Mouse (Mus musculus) forelimb bud, embryonic 11.5 days (tissue): ENCODE results near the gene Atp8a2.

Source experiments
- DNase-seq: peaks from one replicate; pipeline ENCODE4 v3.0.0-alpha.2; 2012; ENCODE audit warnings: low read depth, low spot score

The Atp8a2 gene

DNA sequence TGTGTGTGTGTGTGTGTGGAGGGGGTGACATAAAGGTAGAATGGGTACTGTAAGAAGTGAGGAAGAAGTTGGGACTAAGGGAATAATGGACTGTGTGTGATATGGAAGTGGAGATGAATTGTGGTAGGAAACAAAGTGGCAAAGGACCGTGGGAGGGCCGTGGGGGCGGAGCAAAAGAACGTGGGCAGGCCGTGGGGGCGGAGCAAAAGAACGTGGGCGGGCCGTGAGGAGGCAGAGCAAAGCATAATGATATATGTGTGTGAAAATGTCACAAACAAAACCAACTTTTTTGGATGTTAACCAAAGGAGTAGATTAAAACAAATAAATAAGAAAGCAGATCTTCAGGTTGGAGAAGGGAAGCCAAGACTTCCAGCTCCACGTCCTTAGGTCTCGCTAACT, 44.6 kb downstream of the Atp8a2 start:
- no peak for DNase-seq

DNA sequence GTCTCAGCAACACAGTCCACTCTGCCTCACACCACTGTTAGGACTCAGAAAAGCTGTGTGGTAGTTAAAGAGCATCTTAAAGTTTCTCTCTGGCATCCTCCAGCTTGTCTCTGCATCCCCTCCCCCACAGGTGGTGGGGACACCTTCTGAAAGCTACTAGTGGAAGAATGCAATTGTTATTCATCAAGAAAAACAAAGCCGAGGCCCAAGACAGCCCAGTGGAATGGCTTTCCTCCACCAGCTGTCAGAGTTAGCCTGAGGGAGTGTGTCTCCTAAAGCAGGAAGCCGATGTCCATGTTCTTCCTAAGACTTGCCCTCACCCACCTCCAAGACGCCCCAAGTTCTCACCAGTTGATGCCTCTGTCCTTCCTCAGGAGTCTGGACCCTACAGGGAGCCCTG, 48.1 kb downstream of the Atp8a2 start:
- DNase-seq = no peak

DNA sequence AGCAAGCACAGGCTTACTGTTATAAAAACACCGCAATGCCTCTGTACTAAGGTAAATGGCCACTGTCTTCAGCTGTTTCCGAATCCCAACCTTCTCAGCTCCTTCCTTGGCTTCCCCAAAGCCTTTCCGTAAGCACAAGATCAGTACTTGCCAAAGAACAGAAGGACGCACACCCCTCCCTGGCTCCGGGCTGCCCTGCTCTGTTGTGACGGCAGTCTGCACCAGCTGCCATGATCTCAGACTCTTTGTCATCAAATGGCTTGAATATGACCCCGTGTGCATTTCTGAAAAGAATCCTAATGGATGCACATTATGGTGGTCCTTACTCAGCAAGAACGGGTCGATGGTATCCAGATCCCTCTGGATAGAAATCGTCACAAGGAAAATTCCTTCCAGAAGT, 53.7 kb downstream of the Atp8a2 start:
- no peak for DNase-seq

DNA sequence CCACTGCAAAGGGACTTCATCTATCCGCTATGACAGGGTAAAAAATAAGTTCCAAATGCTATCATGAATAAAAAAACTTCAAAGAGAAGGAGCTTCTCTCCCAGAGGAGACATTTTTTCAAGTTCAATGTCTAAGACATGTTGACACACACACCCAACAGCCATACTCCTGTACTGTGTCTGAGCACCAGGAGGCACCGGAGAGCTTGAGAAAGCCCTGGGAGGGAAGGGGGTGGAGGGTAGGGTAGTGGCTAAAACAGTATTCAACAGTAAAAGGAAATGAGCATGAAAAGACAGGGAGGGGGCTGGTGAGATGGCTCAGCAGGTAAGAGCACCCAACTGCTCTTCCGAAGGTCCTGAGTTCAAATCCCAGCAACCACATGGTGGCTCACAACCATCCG, 58.6 kb downstream of the Atp8a2 start:
- DNase-seq = no peak

GRCm38 (mm10) chr14:60137812-60138211, 59.2 kb downstream of the Atp8a2 start:
- DNase-seq = no peak

DNA sequence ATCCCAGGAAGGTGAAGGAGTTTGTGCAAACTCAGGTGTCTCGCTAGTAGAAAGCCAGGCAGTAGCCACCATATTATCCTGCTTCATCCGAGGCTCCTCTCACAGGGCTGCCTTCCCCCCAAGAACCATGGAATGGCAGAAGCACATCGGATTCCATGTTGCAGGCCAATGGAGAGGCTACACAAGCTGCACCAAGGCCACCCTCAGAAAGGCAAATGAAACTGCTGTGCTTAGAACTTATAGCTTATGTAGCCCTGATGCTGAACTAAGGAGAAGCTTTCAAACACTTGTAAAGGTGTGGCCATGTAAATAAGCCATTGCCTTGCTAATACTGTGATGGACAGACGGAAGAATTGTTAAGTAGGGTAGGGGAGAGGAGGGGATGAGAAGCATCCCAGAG, 61.2 kb downstream of the Atp8a2 start:
- no peak for DNase-seq

- no peak for DNase-seq
Observed at GRCm38 (mm10) chr14:60134720-60135119, 62.3 kb downstream of the Atp8a2 start.

DNA sequence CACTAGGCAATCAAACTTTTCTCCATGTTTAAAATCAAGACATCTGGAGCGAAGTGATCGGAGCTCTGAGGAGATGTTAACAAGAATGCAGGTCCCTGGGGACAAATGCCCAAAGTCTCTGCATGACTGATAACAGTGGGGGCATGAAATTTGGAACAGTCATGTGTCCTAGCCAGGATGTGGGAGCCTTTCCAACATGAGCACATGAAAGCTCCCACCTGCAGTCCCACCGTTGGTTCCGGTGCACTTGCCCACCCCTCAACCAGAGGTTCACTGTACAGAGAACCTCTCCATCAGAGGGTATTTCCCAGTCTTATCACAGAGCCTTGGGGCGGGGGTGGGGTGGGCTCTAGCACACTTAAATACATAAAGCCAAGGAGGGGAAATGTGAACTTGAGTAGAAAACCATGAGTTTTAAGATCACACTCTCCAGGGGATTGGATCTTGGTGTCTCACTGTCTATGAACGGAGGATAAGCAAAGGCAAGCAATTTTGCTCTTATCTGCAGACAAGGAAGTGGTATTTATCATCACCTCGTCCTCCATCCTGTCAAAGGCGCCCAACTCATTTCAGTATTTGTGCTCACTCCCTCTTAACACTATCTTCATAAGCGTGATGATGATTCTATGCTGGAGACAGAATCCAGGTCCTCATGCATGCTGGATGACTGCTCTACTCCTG, 65.6 kb downstream of the Atp8a2 start:
- DNase-seq = no peak

GRCm38 (mm10) chr14:60129564-60129963, 67.4 kb downstream of the Atp8a2 start:
- no peak for DNase-seq

DNA sequence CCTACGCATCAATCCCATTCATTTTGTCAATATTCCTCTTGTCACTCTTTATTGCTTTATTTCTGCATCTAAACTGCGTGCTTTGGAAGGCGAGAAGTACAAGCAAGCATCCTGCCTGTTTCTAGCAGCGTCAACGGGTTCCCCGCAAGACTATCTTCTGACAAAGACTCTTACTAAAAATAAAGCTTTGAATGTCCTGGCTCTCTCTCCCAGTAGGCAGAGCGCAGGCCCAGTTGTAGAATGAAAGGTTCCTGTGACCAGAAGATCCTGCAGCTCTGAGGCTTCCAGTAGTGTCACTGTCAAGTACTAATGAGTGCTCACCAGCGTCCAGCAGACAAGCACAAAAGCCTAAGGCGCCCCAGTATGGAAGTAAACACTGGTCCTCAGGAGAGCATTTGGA, 71.8 kb downstream of the Atp8a2 start:
- DNase-seq = no peak

DNA sequence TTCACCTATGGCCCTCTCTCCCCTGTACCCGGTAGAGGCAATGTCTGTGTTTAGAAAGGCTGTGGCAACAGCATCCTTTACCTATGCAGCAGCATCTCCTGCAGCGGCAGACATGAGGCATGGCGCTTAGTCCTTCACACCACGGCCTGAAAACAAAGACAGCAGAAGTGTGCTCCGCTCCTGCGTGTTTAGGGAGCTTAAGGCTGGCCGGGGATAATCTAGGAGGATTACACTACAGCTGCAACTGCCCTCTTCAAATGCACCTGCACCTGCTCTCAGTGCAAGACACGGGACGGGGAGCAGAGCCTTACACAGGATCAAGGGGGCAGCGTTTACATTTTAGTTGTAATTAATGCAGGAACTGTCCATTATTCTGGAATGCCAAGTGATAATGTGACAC, 75.4 kb downstream of the Atp8a2 start:
- DNase-seq = no peak

- DNase-seq = no peak
Observed at GRCm38 (mm10) chr14:60117792-60118585, 79.0 kb downstream of the Atp8a2 start.

GRCm38 (mm10) chr14:60086808-60087725, 109.9 kb downstream of the Atp8a2 start:
- DNase-seq = peak; percentile 58

GRCm38 (mm10) chr14:60086254-60086807, 110.6 kb downstream of the Atp8a2 start:
- no peak for DNase-seq

GRCm38 (mm10) chr14:60082771-60083170, 114.2 kb downstream of the Atp8a2 start:
- no peak for DNase-seq

DNA sequence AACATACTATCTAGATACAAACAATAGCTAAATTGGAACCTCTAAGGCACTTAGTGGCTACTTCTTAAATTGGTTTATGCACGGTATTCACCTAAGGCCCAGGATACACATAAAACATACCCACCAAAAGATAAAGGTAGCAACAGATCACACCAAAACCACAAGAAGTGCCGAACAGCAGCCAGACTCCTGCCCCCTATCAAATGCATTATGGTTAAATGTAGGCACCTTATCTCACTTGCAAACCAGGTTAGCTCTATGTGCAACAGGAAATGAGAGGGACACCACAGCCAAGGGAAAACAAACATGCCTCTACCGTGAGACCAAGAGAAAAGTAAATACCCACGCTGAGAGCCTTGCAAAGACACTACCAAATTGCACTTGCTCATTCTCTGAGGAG, 124.5 kb downstream of the Atp8a2 start:
- no peak for DNase-seq

DNA sequence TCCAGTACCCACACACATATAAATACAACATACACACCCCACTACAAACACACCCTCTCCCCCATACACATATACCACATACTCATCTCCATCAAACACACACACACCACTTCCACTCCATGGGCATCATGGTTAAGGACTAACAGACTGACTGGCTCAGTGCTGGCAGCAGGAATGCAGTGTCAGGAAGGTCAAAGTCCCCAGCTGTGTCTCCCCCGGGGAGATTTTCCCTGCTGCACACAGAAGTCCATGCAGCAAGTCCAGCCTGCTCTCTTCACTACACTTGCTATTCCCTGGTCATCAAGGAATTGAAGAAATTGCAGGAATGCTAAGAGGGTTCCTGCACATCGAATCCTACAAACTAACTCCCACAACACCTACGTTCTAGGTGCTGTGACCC, 131.8 kb downstream of the Atp8a2 start:
- no peak for DNase-seq

- DNase-seq = no peak
Observed at GRCm38 (mm10) chr14:60061023-60061422, 136.0 kb downstream of the Atp8a2 start.

DNA sequence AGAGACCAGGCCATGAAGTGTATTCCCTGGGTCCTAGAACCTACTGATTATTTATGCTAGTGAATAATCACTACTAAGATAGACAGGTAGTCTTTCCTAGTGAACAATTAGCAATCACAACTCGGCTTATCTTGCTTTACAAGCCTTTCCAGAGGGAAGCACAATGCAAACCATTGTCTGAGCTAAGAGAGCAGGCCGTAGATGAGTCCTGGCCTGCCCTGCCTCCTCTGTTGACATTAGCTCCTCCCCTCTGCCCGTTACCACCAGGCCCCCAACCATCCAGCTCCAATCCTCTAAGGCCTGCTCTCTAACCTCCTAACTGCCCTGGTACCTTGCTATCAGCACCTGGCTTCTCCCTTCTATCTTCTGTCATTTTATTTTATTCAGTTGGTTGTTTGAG, 138.1 kb downstream of the Atp8a2 start:
- no peak for DNase-seq

DNA sequence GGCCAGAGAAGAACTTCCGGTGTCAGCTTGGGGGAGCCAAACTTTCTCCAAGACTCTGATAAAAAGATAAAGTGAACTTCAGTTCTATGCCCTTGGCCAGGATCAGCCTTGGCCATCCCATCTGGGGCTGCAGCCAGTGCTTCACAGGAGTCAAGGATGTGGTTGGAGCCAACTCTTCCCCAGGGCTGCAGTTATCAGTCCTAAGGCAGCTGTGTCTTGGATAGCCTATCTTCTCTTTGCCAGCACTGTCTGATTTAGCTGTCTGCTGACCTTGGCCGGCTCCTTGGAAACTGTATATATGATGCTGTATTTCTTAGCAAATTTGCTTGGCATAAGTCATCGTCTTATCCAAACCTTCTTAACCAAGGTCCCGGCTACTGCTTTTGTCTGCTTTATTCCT, 141.7 kb downstream of the Atp8a2 start:
- DNase-seq = no peak

DNA sequence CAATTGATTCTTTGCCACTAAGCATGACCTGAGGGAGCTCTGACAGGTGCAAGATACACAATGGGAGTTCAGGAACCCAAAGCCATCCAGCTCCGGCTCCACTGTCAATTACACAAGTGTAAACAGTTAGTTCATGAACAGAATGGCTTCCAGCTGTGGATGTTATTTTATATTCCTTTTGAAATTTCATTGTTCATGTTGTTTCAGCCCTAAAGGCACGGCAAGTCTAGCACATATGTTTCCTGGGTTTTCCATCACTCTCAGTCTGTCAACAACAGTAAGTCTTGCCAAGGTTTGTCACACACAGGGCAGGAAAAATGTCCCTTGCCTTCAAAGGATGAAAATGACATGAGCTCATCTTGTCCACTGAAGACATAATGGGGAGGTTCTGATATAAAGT, 166.3 kb downstream of the Atp8a2 start:
- no peak for DNase-seq

DNA sequence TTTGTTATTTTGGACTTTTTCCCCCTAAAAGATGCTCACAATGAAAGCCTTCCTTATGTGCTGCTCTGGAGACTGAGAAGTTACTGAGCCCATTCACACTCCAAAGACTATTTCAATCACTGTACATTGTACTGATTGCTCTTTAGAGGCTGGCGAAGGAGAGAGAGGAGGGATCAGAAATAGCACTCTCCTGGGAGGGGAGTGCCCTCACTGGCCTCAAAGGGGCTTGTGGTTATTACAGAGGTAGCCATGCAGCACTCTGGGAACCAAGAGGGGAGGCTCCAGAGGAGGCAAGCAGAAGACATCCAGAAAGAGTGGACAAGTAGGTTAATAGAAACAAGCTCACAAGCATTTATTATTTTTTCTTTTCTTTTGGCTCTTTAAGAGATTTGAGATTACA, 169.8 kb downstream of the Atp8a2 start:
- DNase-seq = no peak
